Mouse (Mus musculus) heart, adult 18-20 months (tissue): Measurements from ENCODE around the gene Kcnip3. TPM values are rescaled to one million over a fixed set of nuclear protein-coding genes. Genes with fewer than 3 reads are reported as not detected.

Experiments
- DNase-seq, 2 experiments: peaks; one replicate each; pipeline ENCODE4 v3.0.0; 2021 to 2022; ENCODE audit warnings: mixed read lengths in 1 of 2
- total RNA-seq, 2 experiments: library from RNA; stranded (reverse); gene quantifications; 2 replicates each; pipeline ENCODE4 v1.2.3; 2021

The Kcnip3 gene
- total RNA-seq, 2 experiments from 2014 or later, result 1.5 to 1.8 TPM

GRCm38 (mm10) chr2:127470661-127471060, 51.2 kb downstream of the Kcnip3 start:
- peak; percentile 14 to 34 for DNase-seq

DNA sequence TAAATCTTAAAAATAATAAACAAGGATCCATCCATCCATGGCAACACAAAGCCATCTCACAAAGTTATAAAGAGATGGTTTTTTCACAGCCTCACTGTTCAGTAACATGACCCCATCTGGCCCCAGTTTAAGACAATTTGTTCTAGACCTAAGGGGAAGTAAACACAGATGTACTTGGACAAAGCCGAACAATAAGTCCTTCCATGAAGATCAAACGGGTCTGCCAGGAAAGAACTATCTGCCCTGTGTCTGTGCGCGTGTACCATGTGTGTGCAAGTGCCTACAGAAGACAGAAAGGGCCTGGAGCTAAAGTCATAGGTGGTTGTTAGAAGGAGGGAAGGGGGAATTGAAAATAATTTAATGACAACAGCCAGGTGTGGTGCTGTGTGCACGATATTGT, 51.7 kb downstream of the Kcnip3 start:
- DNase-seq, result no peak

DNA sequence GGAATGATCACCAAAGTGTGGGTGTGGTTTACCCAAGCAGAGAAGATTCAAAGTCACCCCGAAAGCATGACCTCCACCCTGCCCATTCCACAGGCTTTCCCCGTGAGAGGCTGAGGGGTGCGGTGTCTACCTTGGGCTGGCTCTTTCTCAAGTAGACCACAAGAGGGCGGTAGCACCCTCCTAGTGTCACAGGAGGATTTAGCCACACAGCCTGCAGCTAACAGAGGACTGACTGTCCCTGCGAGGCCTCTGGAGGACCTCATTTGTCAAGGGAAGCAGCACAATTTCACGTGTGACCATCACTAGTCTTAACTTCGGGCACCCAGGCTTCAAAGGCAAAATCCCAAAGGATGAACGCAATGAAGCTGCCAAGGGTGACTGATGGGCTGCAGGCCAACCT, 59.6 kb downstream of the Kcnip3 start:
- peak; percentile 61 to 84 for DNase-seq

DNA sequence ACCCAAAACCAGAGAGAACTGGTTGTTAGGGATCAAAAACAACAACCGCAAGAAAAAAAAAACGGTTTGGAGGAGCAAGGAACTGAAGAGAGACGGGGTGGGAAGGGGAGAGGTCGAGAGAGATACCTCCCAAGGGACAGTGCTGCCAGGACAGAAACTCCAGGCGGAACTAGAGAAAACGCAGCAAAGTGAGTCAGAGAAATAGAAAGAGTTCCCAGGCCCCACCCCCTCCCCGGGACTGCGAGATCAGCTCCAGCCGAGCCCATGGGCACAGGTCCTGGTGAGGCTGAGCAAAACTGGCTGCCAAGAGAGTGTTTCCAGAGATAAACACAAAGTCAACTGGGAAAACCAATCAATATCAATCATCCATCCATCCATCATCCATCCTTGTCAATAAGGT, 60.5 kb downstream of the Kcnip3 start:
- DNase-seq, result no peak

- DNase-seq, result no peak
Measured at GRCm38 (mm10) chr2:127459341-127459740, 62.6 kb downstream of the Kcnip3 start.

GRCm38 (mm10) chr2:127453764-127454163, 68.1 kb downstream of the Kcnip3 start:
- peak; percentile 68 to 88 for DNase-seq

DNA sequence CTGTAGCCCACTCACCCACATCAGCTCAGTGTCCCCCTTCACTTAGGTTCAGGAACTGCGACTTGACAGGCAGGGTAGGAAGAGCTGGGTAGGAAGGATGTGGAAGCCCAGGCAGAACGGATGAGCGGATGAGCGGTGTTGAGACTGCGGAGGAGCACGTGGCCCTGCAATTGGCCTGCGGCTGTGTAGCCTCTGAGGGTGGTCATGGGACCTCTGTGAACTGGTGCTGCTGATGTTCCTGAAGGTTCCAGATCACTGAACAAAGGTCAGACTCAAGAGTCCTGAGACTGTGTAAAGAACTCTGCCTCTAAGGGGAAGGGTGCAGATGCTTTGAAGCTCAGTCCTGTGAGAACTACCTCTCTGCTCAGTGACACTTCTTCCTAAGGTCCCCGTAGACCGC, 68.8 kb downstream of the Kcnip3 start:
- DNase-seq, result no peak

GRCm38 (mm10) chr2:127451748-127452147, 70.1 kb downstream of the Kcnip3 start:
- no peak for DNase-seq

DNA sequence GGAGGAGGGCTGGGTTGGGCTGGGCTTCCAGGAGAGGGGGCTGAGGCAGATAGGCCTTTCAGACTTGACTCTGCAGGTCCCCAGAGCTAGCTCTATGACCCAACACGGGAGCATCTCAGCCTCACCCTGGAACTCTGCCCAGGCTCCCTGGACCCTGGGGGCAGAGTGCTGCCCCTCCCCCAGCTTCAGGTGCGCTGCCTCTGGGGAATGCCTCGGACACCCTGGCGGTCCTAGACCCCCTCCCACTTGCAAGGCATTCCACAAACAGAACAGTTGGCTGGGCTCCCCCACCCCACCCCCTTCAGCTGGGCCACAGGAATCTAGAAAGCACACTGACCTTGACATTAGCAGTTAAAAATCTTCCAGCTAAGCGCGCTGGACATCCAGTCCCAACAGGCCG, 72.2 kb downstream of the Kcnip3 start:
- no peak for DNase-seq

GRCm38 (mm10) chr2:127446847-127447246, 75.0 kb downstream of the Kcnip3 start:
- DNase-seq, result no peak

DNA sequence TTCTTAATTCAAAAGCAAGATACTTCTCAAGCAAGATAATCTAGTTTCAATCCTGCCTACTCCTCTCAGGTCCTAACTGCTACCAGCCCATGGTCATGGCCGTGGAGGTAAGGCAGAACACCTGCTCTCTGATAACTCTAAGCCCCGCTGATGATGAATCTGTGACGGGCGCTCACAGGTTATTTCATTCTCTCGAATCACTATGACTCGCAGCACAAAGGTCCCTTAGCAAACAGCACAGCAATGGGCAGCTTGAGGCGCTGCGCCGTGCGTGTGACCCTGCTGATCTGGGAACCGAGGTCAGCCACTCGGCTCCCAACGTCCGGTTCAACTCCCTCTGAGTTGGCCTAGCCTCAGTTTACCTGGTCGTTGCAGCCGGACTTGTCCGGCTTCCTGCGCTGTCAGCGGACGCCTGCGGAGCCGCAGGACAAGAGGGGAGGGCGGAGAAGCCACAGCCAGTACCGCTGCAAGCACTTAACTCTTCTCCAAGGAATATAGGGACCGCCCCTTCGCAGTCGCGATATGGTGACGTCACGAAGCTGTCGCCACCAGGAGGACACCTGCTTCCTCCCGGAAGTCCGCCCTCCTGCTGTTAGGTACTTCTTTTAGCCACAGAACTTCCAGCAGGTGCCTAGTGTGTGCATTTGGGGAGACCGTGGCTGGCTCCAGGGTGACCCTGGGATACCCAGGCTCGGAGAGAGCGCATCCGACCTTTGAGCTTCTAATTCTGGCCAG, 77.7 kb downstream of the Kcnip3 start, which contains the start of gene Fahd2a:
Fahd2a (minus strand) TSS at position 511 of the 735 bp plus-strand sequence.
- DNase-seq, result peak; percentile 87

GRCm38 (mm10) chr2:127437697-127438096, 84.2 kb downstream of the Kcnip3 start:
- no peak for DNase-seq

- no peak for DNase-seq
Measured at GRCm38 (mm10) chr2:127435554-127435953, 86.3 kb downstream of the Kcnip3 start.

- peak in 1 of 2 experiments; percentile 42 for DNase-seq
Measured at GRCm38 (mm10) chr2:127435135-127435534, 86.8 kb downstream of the Kcnip3 start.

DNA sequence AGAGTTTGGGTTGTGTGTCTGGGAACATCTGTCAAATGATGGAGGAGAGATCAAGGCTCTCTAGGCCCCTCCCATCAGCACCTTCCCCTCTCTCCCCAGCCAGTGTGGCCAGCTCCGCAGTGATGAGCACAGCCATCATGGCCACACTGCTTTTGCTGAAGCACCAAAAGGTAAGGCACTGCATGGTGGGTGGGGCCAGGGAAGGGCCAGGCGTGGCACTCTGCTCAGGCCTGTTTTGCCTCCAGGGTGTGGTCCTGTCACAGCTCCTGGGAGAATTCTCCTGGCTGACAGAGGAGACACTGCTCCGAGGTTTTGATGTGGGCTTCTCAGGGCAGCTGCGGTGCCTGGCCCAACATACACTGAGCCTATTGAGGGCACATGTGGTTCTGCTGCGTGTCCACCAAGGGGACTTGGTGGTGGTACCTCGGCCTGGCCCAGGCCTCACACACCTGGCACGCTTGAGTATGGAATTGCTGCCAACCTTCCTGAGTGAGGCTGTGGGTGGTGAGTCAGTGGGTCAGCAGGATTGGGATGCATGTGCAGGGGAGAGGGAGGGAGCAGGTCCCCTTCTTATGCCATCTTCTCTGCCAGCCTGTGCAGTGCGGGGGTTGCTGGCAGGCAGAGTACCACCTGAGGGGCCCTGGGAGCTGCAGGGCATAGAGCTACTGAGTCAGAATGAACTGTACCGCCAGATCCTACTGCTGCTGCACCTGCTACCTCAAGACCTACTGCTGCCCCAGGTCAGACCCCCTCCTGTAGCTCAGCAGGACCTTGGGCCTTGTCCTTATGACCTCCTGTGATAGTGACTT, 88.2 kb downstream of the Kcnip3 start:
- no peak for DNase-seq

GRCm38 (mm10) chr2:127430238-127430637, 91.7 kb downstream of the Kcnip3 start:
- peak; percentile 33 to 69 for DNase-seq

GRCm38 (mm10) chr2:127424977-127425376, 96.9 kb downstream of the Kcnip3 start, which contains the start of gene Gpat2:
Gene Gpat2, plus strand, starts transcription at chr2:127425199.
- DNase-seq, result no peak

GRCm38 (mm10) chr2:127418266-127418970, 103.5 kb downstream of the Kcnip3 start:
- DNase-seq, result no peak

GRCm38 (mm10) chr2:127416706-127417105, 105.2 kb downstream of the Kcnip3 start:
- DNase-seq, result no peak

- peak in 1 of 2 experiments; percentile 18 for DNase-seq
Measured at GRCm38 (mm10) chr2:127415806-127416205, 106.1 kb downstream of the Kcnip3 start.

DNA sequence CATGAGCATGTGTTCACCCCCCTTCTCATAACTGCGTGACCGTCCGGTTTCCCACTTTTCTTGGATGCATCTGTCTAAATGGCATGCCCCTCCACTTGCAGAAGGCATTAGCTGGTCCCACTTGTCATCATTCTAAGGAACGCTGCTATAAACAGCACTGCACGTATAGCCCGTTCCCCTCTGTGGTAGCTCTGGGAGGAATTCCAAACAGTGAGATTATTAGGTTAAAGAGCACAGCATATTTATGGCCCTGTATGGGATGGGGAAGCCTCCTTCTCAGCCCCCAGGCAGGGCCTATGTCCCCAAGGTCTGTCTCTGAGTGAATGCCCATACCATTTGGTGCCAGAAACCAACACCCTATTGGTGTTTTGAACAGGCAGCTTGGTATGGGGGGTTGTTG, 110.8 kb downstream of the Kcnip3 start:
- no peak for DNase-seq
